Mouse (Mus musculus): ENCODE measurements around the gene Frmd4b. TPM values are rescaled to one million over a fixed set of nuclear protein-coding genes. Genes with fewer than 3 reads are reported as not detected.
A peak's percentile ranks its signal among the peaks of the same experiment; 100 is the strongest.

Gene Frmd4b
- total and polyA plus RNA-seq, 3 experiments: 0.13 to 0.70 (median 0.13) TPM

GRCm38 (mm10) chr6:97305010-97305409 lies 312.3 kb downstream of the Frmd4b start:
- Histone ChIP-seq H3K79me2 (replicated peaks; ENCODE audit: control insufficient read depth, extremely low read depth, insufficient read depth, poor library complexity, severe bottlenecking) (no peaks in the 10 kb centered on the region), H3K27me3 (replicated peaks) (no peaks in the 10 kb centered on the region), H3K4me2 (ENCODE audit: insufficient read depth, low read depth, poor library complexity, severe bottlenecking) (peak overlapping the region; percentile 51; the same call in 1 of the 2 replicates), H3K36me3 (replicated peaks in 1 of 2; ENCODE audit: control insufficient read depth in 1 of 2, insufficient read depth in 1 of 2, low read length in 1 of 2) (no peaks in the 10 kb centered on the region), H3K4me1 (ENCODE audit: control insufficient read depth in 1 of 2, insufficient read depth in 2 of 2) (peaks cover 0 to 10% of the 10 kb centered on the region in 2 experiments; a peak in 2 of 4 replicates), H3K9ac (ENCODE audit: insufficient read depth, low read depth) (no peak overlapping the region), H3K9me3 (replicated peaks; ENCODE audit: low read length) (no peaks in the 10 kb centered on the region), H3K4me3 (replicated peaks in 1 of 3; ENCODE audit: low read depth in 2 of 3, low read length in 2 of 3, poor library complexity in 1 of 3) (no peak overlapping the region), H3K27ac (ENCODE audit: insufficient read depth, low read depth) (no peak overlapping the region)
- in situ Hi-C loops (cut with MboI; ENCODE audit: low pct_ligation_motif_present, low pct_unique_long_range_greater_than_20kb, low sequenced_read_pairs) (no loop called here), dilution Hi-C loops (cut with MboI; ENCODE audit: extremely low pct_ligation_motif_present, extremely low pct_unique_long_range_greater_than_20kb, low sequenced_read_pairs) (no loop called here)
- TF ChIP-seq NRF1 (IDR thresholded peaks at IDR 0.05; ENCODE audit: low read depth, low read length): no peak
- no peak for TF ChIP-seq MAFK (IDR thresholded peaks at IDR 0.05; ENCODE audit: insufficient replicate concordance, low read length)
- no peak for TF ChIP-seq CHD2 (IDR thresholded peaks at IDR 0.05; ENCODE audit: low read length)
- no peak for TF ChIP-seq PAX5 (IDR thresholded peaks at IDR 0.05; ENCODE audit: low read length)
- TF ChIP-seq KAT2A (IDR thresholded peaks at IDR 0.05; ENCODE audit: insufficient replicate concordance, low read length): no peak
- no peak for TF ChIP-seq TCF12 (IDR thresholded peaks at IDR 0.05; ENCODE audit: low read depth, low read length)
- no peak for TF ChIP-seq UBTF (IDR thresholded peaks at IDR 0.05; ENCODE audit: low read depth, low read length)
- no peak for TF ChIP-seq USF2 (conservative IDR thresholded peaks at IDR 0.05; ENCODE audit: low read depth, low read length)
- TF ChIP-seq JUN (IDR thresholded peaks at IDR 0.05; ENCODE audit: insufficient read depth, low read depth, low read length): no peak
- TF ChIP-seq JUND (conservative IDR thresholded peaks at IDR 0.05; ENCODE audit: low read depth, low read length): no peak
- no peak for TF ChIP-seq ETS1 (conservative IDR thresholded peaks at IDR 0.05; ENCODE audit: low read depth, low read length)
- no peak for TF ChIP-seq IRF4 (IDR thresholded peaks at IDR 0.05; ENCODE audit: low read depth, low read length)
- no peak for TF ChIP-seq TBP (conservative IDR thresholded peaks at IDR 0.05; ENCODE audit: low read depth, low read length)
- TF ChIP-seq GABPA (IDR thresholded peaks at IDR 0.05; ENCODE audit: insufficient replicate concordance, low read depth, low read length): no peak
- no peak for DNase-seq (ENCODE audit: extremely low read depth)

- Histone ChIP-seq H3K9me3 (replicated peaks; ENCODE audit: low read length) (no peaks in the 10 kb centered on the region), H3K9ac (ENCODE audit: insufficient read depth, low read depth) (no peak overlapping the region), H3K4me3 (replicated peaks in 1 of 3; ENCODE audit: low read depth in 2 of 3, low read length in 2 of 3, poor library complexity in 1 of 3) (no peak overlapping the region), H3K79me2 (replicated peaks; ENCODE audit: control insufficient read depth, extremely low read depth, insufficient read depth, poor library complexity, severe bottlenecking) (no peaks in the 10 kb centered on the region), H3K36me3 (replicated peaks in 1 of 2; ENCODE audit: control insufficient read depth in 1 of 2, insufficient read depth in 1 of 2, low read length in 1 of 2) (no peaks in the 10 kb centered on the region), H3K4me2 (ENCODE audit: insufficient read depth, low read depth, poor library complexity, severe bottlenecking) (no peak overlapping the region), H3K27me3 (replicated peaks) (no peaks in the 10 kb centered on the region), H3K4me1 (ENCODE audit: control insufficient read depth in 1 of 2, insufficient read depth in 2 of 2) (peaks cover 0 to 17% of the 10 kb centered on the region in 2 experiments; a peak in 2 of 4 replicates), H3K27ac (ENCODE audit: insufficient read depth, low read depth) (no peak overlapping the region)
- in situ Hi-C loops (cut with MboI; ENCODE audit: low pct_ligation_motif_present, low pct_unique_long_range_greater_than_20kb, low sequenced_read_pairs) (no loop called here), dilution Hi-C loops (cut with MboI; ENCODE audit: extremely low pct_ligation_motif_present, extremely low pct_unique_long_range_greater_than_20kb, low sequenced_read_pairs) (no loop called here)
- no peak for DNase-seq (ENCODE audit: extremely low read depth)
- no peak for TF ChIP-seq CHD1 (IDR thresholded peaks at IDR 0.05; ENCODE audit: low read depth, low read length)
- TF ChIP-seq GABPA (IDR thresholded peaks at IDR 0.05; ENCODE audit: insufficient replicate concordance, low read depth, low read length): no peak
- TF ChIP-seq TBP (conservative IDR thresholded peaks at IDR 0.05; ENCODE audit: low read depth, low read length): no peak
- TF ChIP-seq MEF2A (IDR thresholded peaks at IDR 0.05; ENCODE audit: borderline replicate concordance, low read depth, low read length): no peak
- no peak for TF ChIP-seq ZMIZ1 (IDR thresholded peaks at IDR 0.05; ENCODE audit: low read depth, low read length)
- no peak for TF ChIP-seq POLR2AphosphoS2 (IDR thresholded peaks at IDR 0.05; ENCODE audit: low read depth, low read length)
- TF ChIP-seq SIN3A (IDR thresholded peaks at IDR 0.05; ENCODE audit: low read length): no peak
- no peak for TF ChIP-seq JUND (conservative IDR thresholded peaks at IDR 0.05; ENCODE audit: low read depth, low read length)
- no peak for TF ChIP-seq MAX (IDR thresholded peaks at IDR 0.05; ENCODE audit: low read length)
- no peak for TF ChIP-seq NRF1 (IDR thresholded peaks at IDR 0.05; ENCODE audit: low read depth, low read length)
- no peak for TF ChIP-seq JUN (IDR thresholded peaks at IDR 0.05; ENCODE audit: insufficient read depth, low read depth, low read length)
- TF ChIP-seq MAZ (IDR thresholded peaks at IDR 0.05; ENCODE audit: low read depth, low read length): no peak
- TF ChIP-seq RAD21 (IDR thresholded peaks at IDR 0.05; ENCODE audit: low read depth, low read length): no peak
Measured at GRCm38 (mm10) chr6:97303277-97304109, 313.8 kb downstream of the Frmd4b start.

Measured in CH12.LX (cell line).